Mouse (Mus musculus) heart, adult 2 months (tissue): ENCODE data around the gene Pla2g4a. TPM values are rescaled to one million over a fixed set of nuclear protein-coding genes. Genes with fewer than 3 reads are reported as not detected.
A peak's percentile ranks its signal among the peaks of the same experiment; 100 is the strongest.

Experiments
- DNase-seq, 2 experiments: peaks; one replicate each; pipeline ENCODE4 v3.0.0; 2021
- H3K27ac ChIP-seq: fragments of 200-600 bp; 2 replicates; pipeline ENCODE4 v1.8.1; 2022
- H3K27me3 ChIP-seq: fragments of 200-500 bp; 2 replicates; pipeline ENCODE4 v1.6.1; 2012; ENCODE audit warnings: mild to moderate bottlenecking, low read length, inconsistent platforms, mixed read lengths; ENCODE audit not compliant: control insufficient read depth, insufficient read depth
- H3K36me3 ChIP-seq: fragments of 200-500 bp; 2 replicates; pipeline ENCODE4 v1.6.1; 2012; ENCODE audit warnings: low read length, inconsistent platforms; ENCODE audit not compliant: control insufficient read depth, insufficient read depth
- H3K4me1 ChIP-seq: fragments of 200-500 bp; 2 replicates; pipeline ENCODE4 v1.6.1; 2011; ENCODE audit warnings: low read length; ENCODE audit not compliant: control insufficient read depth, insufficient read depth
- H3K4me3 ChIP-seq: fragments of 200-600 bp; 2 replicates; pipeline ENCODE4 v1.8.1; 2022
- H3K79me2 ChIP-seq: fragments of 200-500 bp; replicated peaks from 2 replicates; pipeline ENCODE4 v1.6.1; 2012; ENCODE audit warnings: mild to moderate bottlenecking, inconsistent platforms, low read length, moderate library complexity, mixed read lengths; ENCODE audit not compliant: control insufficient read depth, insufficient read depth
- H3K9ac ChIP-seq: fragments of 200-500 bp; 2 replicates; pipeline ENCODE4 v1.6.1; 2012; ENCODE audit warnings: low read depth, mild to moderate bottlenecking, control low read depth, inconsistent platforms, low read length, mixed read lengths
- CTCF ChIP-seq: fragments of 200-600 bp; IDR thresholded peaks from 2 replicates; pipeline ENCODE4 v1.8.1; 2022; ENCODE audit warnings: antibody characterized with exemption, mild to moderate bottlenecking, moderate library complexity
- EP300 ChIP-seq: fragments of 200-500 bp; IDR thresholded peaks from 2 replicates; pipeline ENCODE4 v1.6.1; 2011; ENCODE audit warnings: low read depth, low read length, control low read depth; ENCODE audit not compliant: insufficient read depth
- POLR2A ChIP-seq: fragments of 200-500 bp; IDR thresholded peaks from 2 replicates; pipeline ENCODE4 v1.6.1; 2011; ENCODE audit warnings: mild to moderate bottlenecking, low read depth, low read length, control low read depth; ENCODE audit not compliant: insufficient read depth
- WGBS: fragments of 180-500 bp; shearing (Covaris S2); methylation state at CpG from one replicate; pipeline ENCODE4 v1.1.7; 2018; 5-methylcytosine and 5-hydroxymethylcytosine counted together
- intact Hi-C: fragments of 180-260 bp; cut with DNase I; formaldehyde crosslinking; loops from one replicate; pipeline ENCODE4 v1.15.1; 2025
- polyA plus RNA-seq: library from polyadenylated mRNA; depleted of rRNA; stranded (reverse); fragments of >200 nt; gene quantifications from 2 replicates; pipeline ENCODE4 v1.2.3, GENCODE M21; 2012
- total RNA-seq, 2 experiments: library from RNA; stranded (reverse); gene quantifications; 2 replicates each; pipeline ENCODE4 v1.2.3; 2021

The Pla2g4a gene
- total and polyA plus RNA-seq, 3 experiments: 1.1 to 3.2 (median 2.3) TPM

GRCm38 (mm10) chr1:149841845-149842244 lies 119.2 kb downstream of the Pla2g4a start:
- H3K4me1 ChIP-seq: peaks cover 1% of the 10 kb centered on the region; the same call in 1 of the 2 replicates
- intact Hi-C loops: no loop called here
- H3K9ac ChIP-seq: no peak overlapping the region
- H3K4me3 ChIP-seq: no peak overlapping the region
- no peak for DNase-seq
- no peaks in the 10 kb centered on the region for H3K79me2 ChIP-seq
- no peak overlapping the region for H3K27ac ChIP-seq
- WGBS: 96% methylated on average over 1 of the region's 1 CpGs
- no peaks in the 10 kb centered on the region for H3K27me3 ChIP-seq
- H3K36me3 ChIP-seq: no peaks in the 10 kb centered on the region
- TF ChIP-seq EP300 (no peak), CTCF (no peak), POLR2A (no peak)

DNA sequence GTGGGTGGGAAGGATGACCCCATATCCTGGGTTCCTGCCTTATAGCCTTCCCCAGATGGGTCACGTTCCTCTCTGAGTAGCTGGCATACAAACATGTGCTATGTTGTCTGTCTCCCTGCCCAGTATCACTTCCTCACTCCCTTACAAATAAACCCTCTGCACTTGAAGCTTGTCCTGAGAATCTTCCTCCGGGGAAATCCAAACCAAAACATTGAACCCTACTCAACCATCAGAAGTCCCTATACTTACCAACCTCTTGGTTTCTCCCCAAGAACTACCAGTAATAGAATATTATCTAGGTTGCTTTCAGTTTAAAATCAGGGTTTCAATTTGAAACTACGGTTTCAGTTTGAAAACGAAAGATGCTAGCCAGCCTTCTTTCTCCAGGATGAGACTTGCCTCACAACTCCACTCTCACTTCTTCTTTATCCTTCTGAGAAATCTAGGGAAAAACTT lies 120.1 kb downstream of the Pla2g4a start:
- Histone ChIP-seq H3K27ac (no peak overlapping the region), H3K27me3 (no peaks in the 10 kb centered on the region), H3K79me2 (no peaks in the 10 kb centered on the region), H3K36me3 (no peaks in the 10 kb centered on the region), H3K4me3 (no peak overlapping the region), H3K9ac (no peak overlapping the region), H3K4me1 (no peaks in the 10 kb centered on the region)
- 69% methylated on average over 4 of the region's 4 CpGs for WGBS
- intact Hi-C loops: no loop called here
- peak in 1 of 2 experiments; percentile 14 for DNase-seq
- no peak for TF ChIP-seq POLR2A
- no peak for TF ChIP-seq CTCF
- no peak for TF ChIP-seq EP300

- Histone ChIP-seq H3K27me3 (no peaks in the 10 kb centered on the region), H3K4me3 (no peak overlapping the region), H3K79me2 (no peaks in the 10 kb centered on the region), H3K36me3 (no peaks in the 10 kb centered on the region), H3K9ac (no peak overlapping the region), H3K4me1 (no peaks in the 10 kb centered on the region), H3K27ac (no peak overlapping the region)
- no peak for TF ChIP-seq POLR2A
- intact Hi-C loops: no loop called here
- DNase-seq: no peak
- 87% methylated on average over 3 of the region's 3 CpGs for WGBS
These were observed 120.7 kb downstream of the Pla2g4a start for GRCm38 (mm10) chr1:149840312-149840930.

- TF ChIP-seq POLR2A (no peak), EP300 (no peak), CTCF (no peak)
- H3K4me1 ChIP-seq: no peaks in the 10 kb centered on the region
- H3K79me2 ChIP-seq: no peaks in the 10 kb centered on the region
- WGBS: 70% methylated on average over 3 of the region's 3 CpGs
- H3K36me3 ChIP-seq: no peaks in the 10 kb centered on the region
- no peak overlapping the region for H3K9ac ChIP-seq
- DNase-seq: no peak
- no peak overlapping the region for H3K4me3 ChIP-seq
- intact Hi-C loops: loop anchor here (10.0 kb wide), 1 partner anchor 538 kb away; no protein-coding TSS in a partner anchor
- H3K27me3 ChIP-seq: no peaks in the 10 kb centered on the region
- H3K27ac ChIP-seq: no peak overlapping the region
These were observed 124.6 kb downstream of the Pla2g4a start for GRCm38 (mm10) chr1:149836496-149836895.

DNA sequence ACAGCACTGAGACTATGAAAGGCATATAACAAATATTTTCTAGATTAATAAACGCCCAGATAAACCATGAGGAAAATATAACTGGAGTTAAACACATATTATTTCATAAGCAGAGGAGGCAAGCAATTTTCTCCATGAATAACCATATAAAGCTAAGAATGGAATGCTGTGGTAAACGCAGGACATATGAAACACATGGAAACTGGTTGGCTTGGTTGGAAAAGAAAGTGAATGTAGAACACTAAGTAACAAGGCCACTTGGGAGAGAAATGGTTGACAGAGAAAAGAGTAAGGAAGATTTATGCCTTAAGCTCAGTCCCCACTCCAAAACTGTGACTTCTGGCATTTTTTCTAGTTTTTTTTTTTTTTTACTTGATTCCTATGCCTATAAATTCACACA lies 127.2 kb downstream of the Pla2g4a start:
- TF ChIP-seq CTCF (no peak), EP300 (no peak), POLR2A (no peak)
- 76% methylated on average over 2 of the region's 2 CpGs for WGBS

GRCm38 (mm10) chr1:149832952-149833351 lies 128.1 kb downstream of the Pla2g4a start:
- Histone ChIP-seq H3K4me1 (no peaks in the 10 kb centered on the region), H3K4me3 (no peak overlapping the region), H3K9ac (no peak overlapping the region), H3K27ac (no peak overlapping the region), H3K27me3 (no peaks in the 10 kb centered on the region), H3K79me2 (no peaks in the 10 kb centered on the region), H3K36me3 (no peaks in the 10 kb centered on the region)
- TF ChIP-seq CTCF (peak; percentile 80), EP300 (no peak)
- intact Hi-C loops: loop anchor here (1.0 to 10.0 kb wide), 2 partner anchors 433 to 542 kb away; no protein-coding TSS in a partner anchor
- 19% methylated on average over 2 of the region's 2 CpGs for WGBS
- DNase-seq: no peak

More for the DNA sequence above, 127.2 kb downstream of the Pla2g4a start:
- Histone ChIP-seq H3K79me2 (no peaks in the 10 kb centered on the region), H3K4me1 (no peaks in the 10 kb centered on the region), H3K36me3 (no peaks in the 10 kb centered on the region), H3K27me3 (no peaks in the 10 kb centered on the region), H3K9ac (no peak overlapping the region), H3K27ac (no peak overlapping the region), H3K4me3 (no peak overlapping the region)
- DNase-seq: no peak
- intact Hi-C loops: loop anchor here (1.0 to 10.0 kb wide), 2 partner anchors 432 to 541 kb away; no protein-coding TSS in a partner anchor
